Mouse (Mus musculus) regulatory T cell (primary cell): ENCODE data around the gene Qrich2.
"Not testable (repeated sequence)": the region's sequence is repeated elsewhere in the genome, so short reads cannot be mapped to it uniquely, and the experiment has no call there.

Experiments used
- in situ Hi-C: fragments of 300-600 bp; cut with MboI, MseI; formaldehyde crosslinking; loops from one replicate; pipeline ENCODE4 v1.15.1; 2025; ENCODE audit warnings: high pct_unique_total_duplicates

The Qrich2 gene

GRCm38 (mm10) chr11:116489771-116490231 is 23.8 kb upstream of the Qrich2 start:
- in situ Hi-C loops = no loop called here

DNA sequence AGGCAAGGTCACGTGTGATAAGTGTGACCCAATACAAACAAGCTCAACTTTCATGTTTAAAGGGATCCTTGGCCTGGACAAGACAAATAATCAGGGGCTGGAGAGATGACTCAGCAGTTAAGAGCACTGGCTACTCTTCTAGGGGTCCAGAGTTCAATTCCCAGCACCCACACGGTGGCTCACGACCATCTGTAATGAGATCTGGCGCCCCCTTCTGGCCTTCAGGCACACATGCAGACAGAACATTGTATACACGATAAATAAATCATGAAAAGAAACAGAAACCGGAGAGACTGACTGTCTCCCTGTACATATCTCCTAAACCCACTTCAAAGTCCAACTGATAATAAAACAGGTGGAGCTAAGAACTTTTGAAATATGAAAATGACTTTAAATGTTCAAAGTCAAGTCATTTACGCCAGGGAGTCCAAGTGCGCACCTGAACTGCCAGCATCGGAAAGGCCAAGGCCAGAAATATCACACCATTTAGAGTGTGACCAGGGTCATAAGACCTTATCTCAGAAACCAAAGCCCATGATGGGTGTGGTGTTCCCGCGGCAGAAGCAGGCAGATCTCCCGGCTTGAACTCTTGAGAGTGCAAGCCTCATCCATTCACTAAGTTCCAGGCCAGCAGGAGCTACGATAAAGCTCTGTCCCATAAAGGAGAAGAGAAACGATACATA is 22.8 kb upstream of the Qrich2 start:
- in situ Hi-C loops = no loop called here

GRCm38 (mm10) chr11:116488207-116488606 is 22.2 kb upstream of the Qrich2 start:
- in situ Hi-C loops = no loop called here

DNA sequence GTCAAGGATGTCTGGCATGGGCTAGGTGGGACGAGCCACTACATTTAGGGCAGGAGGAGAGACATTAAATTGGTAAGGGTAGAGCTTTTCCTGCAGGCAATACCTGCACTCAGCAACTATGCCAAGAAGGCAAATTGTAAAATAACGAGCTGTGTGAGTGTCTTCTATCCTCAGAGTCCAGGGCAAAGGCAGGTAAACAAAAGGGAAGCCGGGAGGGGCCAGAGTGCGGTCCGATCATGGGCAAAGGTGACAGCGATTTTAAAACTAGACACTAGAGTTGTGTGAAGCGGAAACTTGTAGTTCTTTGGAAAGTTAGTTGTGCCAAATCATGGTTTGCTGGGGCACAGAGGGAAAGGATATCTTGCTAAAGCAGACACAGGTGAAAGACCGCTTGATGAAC is 18.2 kb upstream of the Qrich2 start:
- in situ Hi-C loops = no loop called here

GRCm38 (mm10) chr11:116481776-116482175 is 15.7 kb upstream of the Qrich2 start:
- in situ Hi-C loops = no loop called here

DNA sequence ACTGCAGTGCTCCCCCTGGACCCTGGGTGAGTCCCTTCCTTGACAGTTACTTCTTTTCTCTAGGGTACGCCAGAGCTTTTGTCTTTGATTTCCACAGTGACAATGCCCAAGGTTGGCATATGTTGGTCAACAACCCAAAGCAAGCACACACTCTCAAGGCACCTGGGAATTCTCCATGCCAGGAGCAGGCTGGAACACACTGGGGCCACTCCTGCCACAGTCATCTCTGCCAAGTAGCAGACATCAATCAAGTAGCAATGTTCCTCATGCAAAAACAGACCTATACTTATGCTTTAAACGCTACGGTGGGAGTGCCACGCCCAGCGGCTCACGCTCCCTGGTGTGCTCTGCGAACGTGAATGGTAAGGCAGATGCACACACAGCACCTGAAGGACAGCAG is 14.9 kb upstream of the Qrich2 start:
- in situ Hi-C loops = no loop called here

DNA sequence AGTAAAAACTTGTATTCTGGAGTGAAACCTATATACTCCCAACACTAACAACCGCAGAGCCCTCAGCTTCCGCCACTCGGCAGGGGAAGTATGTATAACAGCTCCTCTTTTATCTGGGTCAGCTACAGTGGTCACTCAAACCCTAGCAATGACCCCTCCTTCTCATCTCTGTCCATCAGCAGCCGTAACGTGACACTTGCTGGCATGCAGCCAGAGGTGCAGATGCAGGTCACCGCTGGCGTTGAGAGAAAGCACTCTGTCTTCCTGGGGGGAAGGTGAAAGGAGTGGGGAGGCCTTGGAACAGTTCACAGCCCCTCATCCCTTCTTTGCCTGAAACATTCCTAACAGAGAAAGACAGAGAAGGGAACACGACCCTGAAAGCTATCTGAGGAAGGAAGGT is 13.8 kb upstream of the Qrich2 start:
- in situ Hi-C loops = no loop called here

GRCm38 (mm10) chr11:116478978-116479377 is 12.9 kb upstream of the Qrich2 start:
- in situ Hi-C loops = no loop called here

DNA sequence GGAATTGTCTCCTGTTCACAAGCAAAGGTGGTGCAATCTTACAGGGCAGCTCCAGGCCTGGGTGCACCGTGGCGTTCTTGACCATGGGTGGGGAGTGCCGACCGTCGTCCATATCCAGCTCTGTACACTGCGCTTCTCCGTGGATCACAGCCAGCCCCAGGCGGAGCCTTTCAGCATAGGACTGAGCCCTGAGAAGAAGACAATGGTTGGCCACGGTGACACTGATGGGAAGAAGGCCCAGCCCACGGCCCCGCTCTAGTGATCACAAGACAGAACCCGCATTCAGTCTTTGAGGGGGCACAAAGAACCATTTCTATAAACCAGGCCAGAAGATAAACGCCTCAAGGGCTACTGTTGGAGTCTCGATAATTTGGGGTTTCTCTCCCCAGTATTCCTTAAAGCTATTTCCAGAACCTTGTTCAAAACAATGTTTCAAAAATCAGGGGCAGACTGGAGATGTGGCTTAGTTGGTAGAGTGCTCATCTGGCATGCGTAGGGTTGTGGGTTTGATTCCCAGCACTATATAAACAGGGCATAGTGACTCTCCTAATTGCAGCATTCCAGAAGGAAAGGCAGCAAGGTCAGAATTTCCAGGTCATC is 11.2 kb upstream of the Qrich2 start:
- in situ Hi-C loops = no loop called here

DNA sequence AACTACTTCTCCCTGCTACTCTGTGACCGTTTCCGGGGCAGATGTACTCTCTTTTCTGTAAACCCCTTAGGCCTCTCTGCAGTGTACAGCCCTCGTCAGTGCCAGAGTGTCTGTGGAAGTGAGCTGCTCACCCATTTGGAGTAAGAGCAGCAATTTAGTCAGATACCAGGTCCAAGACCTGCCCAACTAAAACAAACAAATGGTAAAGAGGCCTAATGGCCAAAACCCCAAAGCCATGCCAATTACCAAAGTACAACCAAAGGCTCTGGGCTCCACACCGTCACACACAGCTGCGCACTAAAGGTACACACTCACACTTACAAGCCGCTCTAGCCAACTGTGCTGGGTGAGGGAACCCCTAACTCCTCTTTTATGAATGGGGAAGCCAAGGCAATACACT is 10.7 kb upstream of the Qrich2 start:
- in situ Hi-C loops = no loop called here

DNA sequence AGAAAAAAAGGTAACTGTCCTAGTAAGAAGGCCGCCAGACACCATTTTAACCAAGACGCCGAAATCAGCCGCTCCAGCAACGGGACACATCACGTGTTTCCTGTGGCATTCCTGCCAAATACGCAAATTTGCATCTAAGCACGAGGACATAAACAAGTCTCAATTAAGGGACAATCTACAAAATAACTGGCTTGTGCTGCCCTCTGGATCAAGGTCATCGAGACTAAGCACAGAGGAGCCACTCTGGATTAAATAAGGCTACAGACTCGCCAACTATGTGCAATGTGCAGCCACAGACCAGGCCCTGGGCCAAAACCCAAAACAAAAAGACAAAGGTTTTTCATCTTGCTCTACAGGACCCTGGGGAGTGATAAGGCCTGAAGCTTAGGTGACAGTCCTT is 10.0 kb upstream of the Qrich2 start:
- in situ Hi-C loops = no loop called here

- in situ Hi-C loops = no loop called here
Measured at GRCm38 (mm10) chr11:116472275-116472674, 6.2 kb upstream of the Qrich2 start.

DNA sequence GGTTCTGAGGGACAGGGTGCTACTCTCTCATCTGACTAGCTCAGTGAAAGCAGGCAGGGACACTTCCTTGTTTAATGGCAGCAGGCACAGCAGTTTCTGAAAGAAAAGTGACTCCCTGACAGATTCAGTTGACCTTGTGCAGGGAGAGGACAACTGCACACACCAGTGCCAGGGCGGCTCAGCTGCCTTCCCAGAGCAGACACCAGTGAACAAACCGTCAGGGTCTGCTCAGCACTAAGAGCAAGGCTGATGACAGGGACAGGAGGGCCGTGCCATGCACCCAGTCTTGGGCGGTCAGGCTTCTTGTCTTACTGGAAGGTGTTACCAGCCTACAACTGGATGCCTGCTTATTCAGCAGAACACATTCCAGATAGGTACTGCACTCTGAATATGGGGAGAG is 4.9 kb upstream of the Qrich2 start:
- in situ Hi-C loops = no loop called here

GRCm38 (mm10) chr11:116470249-116470648 is 4.2 kb upstream of the Qrich2 start:
- in situ Hi-C loops = no loop called here

GRCm38 (mm10) chr11:116468338-116468737 is 2.3 kb upstream of the Qrich2 start:
- in situ Hi-C loops = not testable (repeated sequence)

DNA sequence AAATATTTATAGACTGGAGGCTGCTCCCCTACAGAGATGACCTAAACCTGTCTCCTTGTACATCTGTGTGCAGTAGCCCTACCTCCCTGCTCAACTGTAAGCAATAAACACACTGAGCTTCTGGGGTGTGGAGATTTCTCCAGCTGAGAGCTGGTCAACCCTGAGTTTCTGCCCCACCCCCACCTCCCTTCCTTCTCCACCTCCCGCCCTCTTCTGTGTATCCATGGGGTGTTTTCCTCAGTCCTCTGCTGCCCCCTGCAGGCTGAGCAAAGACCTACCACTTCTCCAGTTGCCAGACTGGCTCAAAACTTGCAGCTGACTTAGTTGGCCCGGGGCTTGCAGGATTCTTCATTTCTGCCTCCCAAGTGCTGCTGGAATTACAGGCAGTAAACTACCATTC is 2.2 kb downstream of the Qrich2 start:
- in situ Hi-C loops = no loop called here

DNA sequence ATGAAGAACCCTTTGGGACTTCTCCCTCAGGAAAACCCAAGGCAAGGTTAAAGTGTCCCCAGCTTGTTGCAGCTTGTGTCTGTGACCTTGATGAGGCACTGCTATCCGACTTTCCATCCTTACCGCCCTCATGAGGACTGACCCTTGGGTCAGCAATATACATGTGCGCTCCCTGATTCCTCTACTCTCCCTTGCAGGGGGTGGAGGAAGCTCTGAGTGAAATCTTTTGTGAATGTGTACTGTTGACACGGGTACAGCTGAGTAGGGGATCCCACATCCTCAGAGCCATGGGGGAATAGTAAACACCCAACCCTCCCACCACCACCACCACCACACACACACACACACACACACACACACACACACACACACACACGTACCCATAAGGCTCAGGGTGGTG is 2.7 kb downstream of the Qrich2 start:
- in situ Hi-C loops = no loop called here

GRCm38 (mm10) chr11:116459786-116460185 is 6.3 kb downstream of the Qrich2 start:
- in situ Hi-C loops = loop anchor here (5.0 to 10.0 kb wide), 2 partner anchors 237 to 305 kb away; no protein-coding TSS in a partner anchor

DNA sequence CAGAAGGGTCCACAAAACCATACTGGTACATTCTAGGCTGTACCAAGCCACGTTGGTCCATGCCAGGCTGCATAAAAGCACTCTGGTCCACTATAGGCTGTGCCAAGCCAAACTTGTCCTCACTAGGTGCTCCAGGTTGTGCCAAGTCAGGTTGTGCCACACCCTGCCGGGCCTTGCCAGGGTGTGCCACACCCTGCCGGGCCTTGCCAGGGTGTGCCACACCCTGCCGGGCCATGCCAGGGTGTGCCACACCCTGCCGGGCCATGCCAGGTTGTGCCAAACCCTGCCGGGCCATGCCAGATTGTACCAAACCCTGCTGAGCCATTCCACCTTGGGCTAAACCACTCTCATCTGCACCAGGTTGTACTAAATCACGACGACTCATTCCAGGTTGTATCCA is 9.8 kb downstream of the Qrich2 start:
- in situ Hi-C loops = loop anchor here (5.0 to 10.0 kb wide), 2 partner anchors 234 to 301 kb away; no protein-coding TSS in a partner anchor

DNA sequence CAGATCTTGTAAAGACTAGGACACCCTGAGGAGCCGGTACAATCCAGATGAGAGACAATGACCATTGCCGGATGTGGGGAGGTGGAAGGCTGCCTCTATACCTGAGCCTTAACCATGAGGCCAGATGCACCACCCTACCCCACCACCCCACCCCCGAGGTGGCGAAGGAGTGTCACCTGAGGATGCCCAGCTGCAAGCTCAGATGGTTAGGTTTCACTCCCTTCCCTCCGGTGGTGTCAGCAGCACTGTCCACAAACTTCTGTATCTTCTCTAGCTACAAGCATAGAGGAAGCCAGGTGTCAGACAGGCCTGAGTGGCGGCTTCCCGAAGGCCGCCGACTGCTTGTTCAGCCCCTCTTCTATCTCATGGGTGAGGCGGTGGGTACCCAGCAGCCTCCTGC is 12.2 kb downstream of the Qrich2 start:
- in situ Hi-C loops = loop anchor here (10.0 kb wide), 1 partner anchor 299 kb away; no protein-coding TSS in a partner anchor

GRCm38 (mm10) chr11:116449341-116449740 is 16.7 kb downstream of the Qrich2 start:
- in situ Hi-C loops = loop anchor here (5.0 kb wide), 2 partner anchors 52 to 132 kb away; no protein-coding TSS in a partner anchor

- in situ Hi-C loops = loop anchor here (5.0 kb wide), 2 partner anchors 51 to 131 kb away; no protein-coding TSS in a partner anchor
Measured at GRCm38 (mm10) chr11:116447822-116448221, 18.2 kb downstream of the Qrich2 start.

- in situ Hi-C loops = loop anchor here (5.0 kb wide), 2 partner anchors 49 to 129 kb away; no protein-coding TSS in a partner anchor
Measured at GRCm38 (mm10) chr11:116446308-116446887, 19.6 kb downstream of the Qrich2 start.
